Mouse (Mus musculus) liver, adult 2 months (tissue): ENCODE results near the gene Ddx31.

Experiments
- CTCF ChIP-seq: fragments of 200-500 bp; IDR thresholded peaks from 2 replicates; pipeline ENCODE4 v1.5.1; 2011; ENCODE audit warnings: low read depth, low read length, control low read depth
- POLR2A ChIP-seq: fragments of 200-500 bp; IDR thresholded peaks from 2 replicates; pipeline ENCODE4 v1.6.1; 2011; ENCODE audit warnings: low read length, control low read depth; ENCODE audit not compliant: insufficient read depth; ENCODE audit errors: extremely low read depth

- TF ChIP-seq POLR2A (no peak), CTCF (no peak)
These were observed 19.1 kb downstream of the Ddx31 start for GRCm38 (mm10) chr2:28859303-28859702.
